Mouse (Mus musculus): ENCODE measurements around the gene Gfer. TPM values are rescaled to one million over a fixed set of nuclear protein-coding genes. Genes with fewer than 3 reads are reported as not detected.
"Not testable (repeated sequence)": the region's sequence is repeated elsewhere in the genome, so short reads cannot be mapped to it uniquely, and the experiment has no call there.

The Gfer gene
- polyA plus RNA-seq, 1 experiment from 2014 or later = 49.7 TPM

- 75% methylated on average over 5 of the region's 5 CpGs for WGBS
- no peak for DNase-seq (ENCODE audit: low spot score)
- Histone ChIP-seq H3K4me3 (peak overlapping the region; percentile 100; the same call in 1 of the 2 replicates), H3K36me3 (peaks cover 4% of the 10 kb centered on the region; the same call in 1 of the 2 replicates), H3K9me3 (no peaks in the 10 kb centered on the region), H3K27me3 (ENCODE audit: insufficient read depth, poor library complexity, severe bottlenecking) (no peaks in the 10 kb centered on the region), H3K4me1 (replicated peaks) (peaks cover 47% of the 10 kb centered on the region), H3K27ac (no peak overlapping the region)
Observed at GRCm38 (mm10) chr17:24671346-24671745, 24.6 kb downstream of the Gfer start.

DNA sequence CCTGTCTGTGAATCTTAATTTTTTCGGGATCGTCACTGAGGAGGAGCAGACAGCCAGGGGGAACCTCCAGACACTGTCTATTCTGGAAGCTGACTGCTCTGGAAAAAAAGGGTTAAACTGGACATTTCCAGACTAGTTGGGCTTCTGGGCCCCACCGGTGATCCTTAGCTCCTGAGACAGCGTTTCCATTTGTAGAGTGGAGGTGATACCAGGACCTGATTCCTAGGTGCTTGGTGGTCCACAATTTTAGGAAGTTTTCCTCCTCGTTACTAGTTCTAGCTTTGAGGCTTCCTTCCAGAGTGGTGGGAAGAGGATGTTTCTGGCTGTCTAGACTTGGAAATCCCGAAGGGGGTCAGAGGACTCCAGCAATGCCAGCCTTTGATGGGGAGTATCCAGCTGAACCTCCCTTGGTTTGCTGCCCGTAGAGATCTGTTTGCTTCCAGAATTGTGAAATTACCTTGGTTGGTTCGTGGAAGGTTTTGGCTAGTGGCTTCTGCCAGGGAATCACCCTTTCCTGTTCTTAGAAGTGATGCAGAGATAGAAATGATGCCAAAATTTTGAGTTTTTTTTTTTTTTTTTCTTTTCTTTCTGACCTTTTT is 25.6 kb downstream of the Gfer start:
- WGBS = 17% methylated on average over 8 of the region's 8 CpGs
- DNase-seq (ENCODE audit: low spot score) = no peak
- peak overlapping the region; percentile 95 for H3K27ac ChIP-seq
- peak overlapping the region; percentile 100 for H3K4me3 ChIP-seq
- no peaks in the 10 kb centered on the region for H3K27me3 ChIP-seq (ENCODE audit: insufficient read depth, poor library complexity, severe bottlenecking)
- H3K9me3 ChIP-seq = no peaks in the 10 kb centered on the region
- 0 out of 2 replicates have a peak, but pooled peaks cover 3% of the 10 kb centered on the region for H3K36me3 ChIP-seq
- peaks cover 47% of the 10 kb centered on the region for H3K4me1 ChIP-seq (replicated peaks)

- peaks cover 47% of the 10 kb centered on the region for H3K4me1 ChIP-seq (replicated peaks)
- peak; percentile 94 for DNase-seq (ENCODE audit: low spot score)
- peak within 1 kb of the TSS; percentile 100 for H3K4me3 ChIP-seq
- peak within 1 kb of the TSS; percentile 95 for H3K27ac ChIP-seq
- H3K27me3 ChIP-seq (ENCODE audit: insufficient read depth, poor library complexity, severe bottlenecking) = no peaks in the 10 kb centered on the region
- H3K9me3 ChIP-seq = no peaks in the 10 kb centered on the region
- WGBS = under 1% methylated on average over 80 of the region's 80 CpGs
- H3K36me3 ChIP-seq = 0 out of 2 replicates have a peak, but pooled peaks cover 3% of the 10 kb centered on the region
Observed at GRCm38 (mm10) chr17:24669545-24670245, 26.3 kb downstream of the Gfer start, which contains the start of gene Zfp598. Gene Zfp598, plus strand, starts transcription at chr17:24669687.

DNA sequence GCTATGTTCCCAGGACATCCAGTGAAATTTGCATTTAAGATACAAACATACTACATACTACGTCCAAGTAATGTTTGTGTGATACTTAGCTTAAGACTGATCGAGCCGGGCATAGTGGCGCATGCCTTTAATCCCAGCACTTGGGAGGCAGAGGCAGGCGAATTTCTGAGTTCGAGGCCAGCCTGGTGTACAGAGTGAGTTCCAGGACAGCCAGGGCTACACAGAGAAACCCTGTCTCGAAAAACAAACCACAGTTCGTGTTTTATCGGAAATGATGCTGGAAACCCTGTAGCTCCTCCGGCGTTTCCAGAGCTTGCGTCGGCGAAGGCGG is 26.8 kb downstream of the Gfer start:
- H3K27ac ChIP-seq = peak overlapping the region; percentile 95

DNA sequence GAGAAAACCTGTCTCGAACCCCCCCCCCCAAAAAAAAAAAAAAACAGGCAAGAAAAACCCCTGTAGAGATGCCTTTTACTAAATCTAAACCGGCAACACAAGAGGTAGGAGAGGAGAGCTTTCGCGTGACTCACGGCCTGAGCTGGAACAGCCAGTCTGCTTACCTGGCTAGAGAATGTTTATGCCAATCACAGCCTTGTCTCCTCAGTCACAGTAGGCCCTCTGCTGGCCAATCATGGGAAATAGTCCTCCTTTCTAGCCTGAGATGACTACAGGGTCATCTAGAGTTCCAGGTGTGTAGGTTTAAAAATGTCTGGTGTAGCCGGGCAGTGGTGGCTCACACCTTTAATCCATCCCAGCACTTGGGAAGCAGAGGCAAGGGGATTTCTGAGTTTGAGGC is 28.5 kb downstream of the Gfer start:
- H3K27me3 ChIP-seq (ENCODE audit: insufficient read depth, poor library complexity, severe bottlenecking) = no peaks in the 10 kb centered on the region
- 35% methylated on average over 6 of the region's 6 CpGs for WGBS
- peak; percentile 54 for DNase-seq (ENCODE audit: low spot score)
- H3K27ac ChIP-seq = no peak overlapping the region
- no peaks in the 10 kb centered on the region for H3K36me3 ChIP-seq
- no peak overlapping the region for H3K4me3 ChIP-seq
- H3K9me3 ChIP-seq = no peaks in the 10 kb centered on the region
- H3K4me1 ChIP-seq (replicated peaks) = peaks cover 35% of the 10 kb centered on the region

More for the DNA sequence above, 26.8 kb downstream of the Gfer start:
- H3K36me3 ChIP-seq; DNase-seq (ENCODE audit: low spot score); H3K9me3 ChIP-seq; H3K27me3 ChIP-seq (ENCODE audit: insufficient read depth, poor library complexity, severe bottlenecking): not testable (repeated sequence)
- H3K4me3 ChIP-seq = peak overlapping the region; percentile 100
- WGBS = 14% methylated on average over 15 of the region's 15 CpGs
- peaks cover 47% of the 10 kb centered on the region for H3K4me1 ChIP-seq (replicated peaks)

DNA sequence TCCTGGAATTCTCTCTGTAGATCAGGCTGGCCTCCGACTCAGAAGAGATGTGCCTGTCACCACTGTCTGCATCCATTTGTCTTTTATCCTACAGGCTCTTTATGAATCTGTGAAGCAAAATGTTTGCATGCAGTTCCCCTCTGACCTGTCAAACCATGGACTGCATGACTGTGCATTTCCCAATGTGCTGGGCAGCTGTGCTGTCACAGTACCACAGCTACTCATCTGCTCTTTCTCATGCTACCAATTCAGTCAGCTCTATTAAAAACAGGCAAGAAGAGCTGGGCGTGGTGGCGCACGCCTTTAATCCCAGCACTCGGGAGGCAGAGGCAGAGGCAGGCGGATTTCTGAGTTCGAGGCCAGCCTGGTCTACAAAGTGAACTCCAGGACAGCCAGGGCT is 28.9 kb downstream of the Gfer start:
- not testable (repeated sequence) for H3K36me3 ChIP-seq; DNase-seq (ENCODE audit: low spot score); H3K4me3 ChIP-seq; H3K27me3 ChIP-seq (ENCODE audit: insufficient read depth, poor library complexity, severe bottlenecking); H3K9me3 ChIP-seq; H3K27ac ChIP-seq
- H3K4me1 ChIP-seq (replicated peaks) = peaks cover 31% of the 10 kb centered on the region
- WGBS = 75% methylated on average over 7 of the region's 7 CpGs

- Histone ChIP-seq H3K27ac (peak within 1 kb of the TSS; percentile 45), H3K9me3 (no peaks in the 10 kb centered on the region), H3K4me3 (peak within 1 kb of the TSS; percentile 54), H3K27me3 (ENCODE audit: insufficient read depth, poor library complexity, severe bottlenecking) (peaks cover 69% of the 10 kb centered on the region), H3K4me1 (replicated peaks) (peaks cover 24% of the 10 kb centered on the region), H3K36me3 (no peaks in the 10 kb centered on the region)
- no peak for DNase-seq (ENCODE audit: low spot score)
- WGBS = 2% methylated on average over 47 of the region's 47 CpGs
Observed at GRCm38 (mm10) chr17:24658017-24658758, 37.8 kb downstream of the Gfer start, which contains the start of gene Npw. Gene Npw, minus strand, starts transcription at chr17:24658457.

GRCm38 (mm10) chr17:24654969-24655368 is 41.0 kb downstream of the Gfer start:
- no peak for DNase-seq (ENCODE audit: low spot score)
- Histone ChIP-seq H3K27ac (no peak overlapping the region), H3K4me1 (replicated peaks) (peaks cover 33% of the 10 kb centered on the region), H3K9me3 (no peaks in the 10 kb centered on the region), H3K27me3 (ENCODE audit: insufficient read depth, poor library complexity, severe bottlenecking) (peaks cover 73% of the 10 kb centered on the region), H3K36me3 (no peaks in the 10 kb centered on the region), H3K4me3 (no peak overlapping the region)
- WGBS = 78% methylated on average over 4 of the region's 4 CpGs

- H3K27me3 ChIP-seq (ENCODE audit: insufficient read depth, poor library complexity, severe bottlenecking) = peaks cover 73% of the 10 kb centered on the region
- peak overlapping the region; percentile 41 for H3K4me3 ChIP-seq
- no peaks in the 10 kb centered on the region for H3K9me3 ChIP-seq
- WGBS = 7% methylated on average over 19 of the region's 19 CpGs
- peaks cover 41% of the 10 kb centered on the region for H3K4me1 ChIP-seq (replicated peaks)
- H3K36me3 ChIP-seq = no peaks in the 10 kb centered on the region
- H3K27ac ChIP-seq = peak overlapping the region; percentile 56
- peak; percentile 87 for DNase-seq (ENCODE audit: low spot score)
Observed at GRCm38 (mm10) chr17:24653967-24654710, 41.8 kb downstream of the Gfer start.

GRCm38 (mm10) chr17:24651835-24652234 is 44.1 kb downstream of the Gfer start:
- 77% methylated on average over 3 of the region's 3 CpGs for WGBS
- no peak for DNase-seq (ENCODE audit: low spot score)
- H3K27me3 ChIP-seq (ENCODE audit: insufficient read depth, poor library complexity, severe bottlenecking) = peaks cover 67% of the 10 kb centered on the region

GRCm38 (mm10) chr17:24650766-24651165 is 45.2 kb downstream of the Gfer start:
- Histone ChIP-seq H3K4me3 (peak overlapping the region; percentile 76; the same call in 1 of the 2 replicates), H3K27ac (no peak overlapping the region), H3K36me3 (no peaks in the 10 kb centered on the region), H3K9me3 (no peaks in the 10 kb centered on the region), H3K27me3 (ENCODE audit: insufficient read depth, poor library complexity, severe bottlenecking) (peaks cover 57% of the 10 kb centered on the region), H3K4me1 (replicated peaks) (peaks cover 39% of the 10 kb centered on the region)
- 82% methylated on average over 4 of the region's 4 CpGs for WGBS
- no peak for DNase-seq (ENCODE audit: low spot score)

More at GRCm38 (mm10) chr17:24651835-24652234, 44.1 kb downstream of the Gfer start:
- Histone ChIP-seq H3K9me3 (no peaks in the 10 kb centered on the region), H3K4me3 (no peak overlapping the region), H3K36me3 (no peaks in the 10 kb centered on the region), H3K4me1 (replicated peaks) (peaks cover 36% of the 10 kb centered on the region), H3K27ac (no peak overlapping the region)

GRCm38 (mm10) chr17:24650070-24650616 is 45.8 kb downstream of the Gfer start, which contains the start of gene Slc9a3r2:
Gene Slc9a3r2, minus strand, starts transcription at chr17:24650327.
- Histone ChIP-seq H3K4me1 (replicated peaks) (peaks cover 46% of the 10 kb centered on the region), H3K9me3 (no peaks in the 10 kb centered on the region), H3K4me3 (peak within 1 kb of the TSS; percentile 76), H3K27ac (peak within 1 kb of the TSS; percentile 87), H3K27me3 (ENCODE audit: insufficient read depth, poor library complexity, severe bottlenecking) (peaks cover 56% of the 10 kb centered on the region), H3K36me3 (no peaks in the 10 kb centered on the region)
- DNase-seq (ENCODE audit: low spot score) = peak; percentile 71
- WGBS = 2% methylated on average over 41 of the region's 41 CpGs
